Mouse (Mus musculus): Measurements from ENCODE around the gene Map3k13. TPM values are rescaled to one million over a fixed set of nuclear protein-coding genes. Genes with fewer than 3 reads are reported as not detected.
"Not testable (repeated sequence)": the region's sequence is repeated elsewhere in the genome, so short reads cannot be mapped to it uniquely, and the experiment has no call there.

Map3k13 gene
- polyA plus RNA-seq, 1 experiment from 2014 or later = 4.7 TPM

- Histone ChIP-seq H3K4me1 (replicated peaks; ENCODE audit: control insufficient read depth, insufficient read depth, low read length) (no peaks in the 10 kb centered on the region), H3K9me3 (ENCODE audit: control insufficient read depth) (no peaks in the 10 kb centered on the region), H3K36me3 (ENCODE audit: control insufficient read depth, insufficient read depth) (peaks cover 18% of the 10 kb centered on the region), H3K9ac (ENCODE audit: low read depth, low read length) (no peak overlapping the region), H3K27ac (ENCODE audit: low read depth, low read length) (no peak overlapping the region), H3K4me2 (replicated peaks; ENCODE audit: low read depth) (no peak overlapping the region), H3K4me3 (ENCODE audit: low read depth, low read length) (no peak overlapping the region), H3K27me3 (replicated peaks; ENCODE audit: control insufficient read depth, insufficient read depth, low read length) (no peaks in the 10 kb centered on the region)
- WGBS = 78% methylated on average over 2 of the region's 2 CpGs
- no peak for ATAC-seq
- no peak for TF ChIP-seq CTCF (IDR thresholded peaks at IDR 0.05; ENCODE audit: low read depth)
These were observed 93.5 kb downstream of the Map3k13 start for GRCm38 (mm10) chr16:21887601-21888000.

GRCm38 (mm10) chr16:21893890-21894289, 99.7 kb downstream of the Map3k13 start:
- Histone ChIP-seq H3K27me3 (replicated peaks; ENCODE audit: control insufficient read depth, insufficient read depth, low read length) (no peaks in the 10 kb centered on the region), H3K4me2 (replicated peaks; ENCODE audit: low read depth) (no peak overlapping the region)
- WGBS = 93% methylated on average over 6 of the region's 6 CpGs

GRCm38 (mm10) chr16:21901286-21901685, 107.1 kb downstream of the Map3k13 start:
- Histone ChIP-seq H3K4me2 (replicated peaks; ENCODE audit: low read depth) (no peak overlapping the region), H3K27me3 (replicated peaks; ENCODE audit: control insufficient read depth, insufficient read depth, low read length) (no peaks in the 10 kb centered on the region), H3K9me3 (ENCODE audit: control insufficient read depth) (no peaks in the 10 kb centered on the region), H3K9ac (ENCODE audit: low read depth, low read length) (no peak overlapping the region), H3K27ac (ENCODE audit: low read depth, low read length) (no peak overlapping the region), H3K36me3 (ENCODE audit: control insufficient read depth, insufficient read depth) (peaks cover 28% of the 10 kb centered on the region), H3K4me3 (ENCODE audit: low read depth, low read length) (no peak overlapping the region), H3K4me1 (replicated peaks; ENCODE audit: control insufficient read depth, insufficient read depth, low read length) (no peaks in the 10 kb centered on the region)
- ATAC-seq = no peak
- 86% methylated on average over 5 of the region's 5 CpGs for WGBS
- TF ChIP-seq CTCF (IDR thresholded peaks at IDR 0.05; ENCODE audit: low read depth) = no peak

More at GRCm38 (mm10) chr16:21893890-21894289, 99.7 kb downstream of the Map3k13 start:
- H3K4me1 ChIP-seq (replicated peaks; ENCODE audit: control insufficient read depth, insufficient read depth, low read length) = no peaks in the 10 kb centered on the region
- no peak for ATAC-seq
- H3K9ac ChIP-seq (ENCODE audit: low read depth, low read length) = no peak overlapping the region
- TF ChIP-seq CTCF (IDR thresholded peaks at IDR 0.05; ENCODE audit: low read depth) = no peak
- H3K9me3 ChIP-seq (ENCODE audit: control insufficient read depth) = no peaks in the 10 kb centered on the region
- H3K27ac ChIP-seq (ENCODE audit: low read depth, low read length) = no peak overlapping the region
- H3K4me3 ChIP-seq (ENCODE audit: low read depth, low read length) = no peak overlapping the region
- peaks cover 17% of the 10 kb centered on the region for H3K36me3 ChIP-seq (ENCODE audit: control insufficient read depth, insufficient read depth)

GRCm38 (mm10) chr16:21904636-21905035, 110.5 kb downstream of the Map3k13 start:
- H3K27ac ChIP-seq (ENCODE audit: low read depth, low read length) = no peak overlapping the region
- H3K4me2 ChIP-seq (replicated peaks; ENCODE audit: low read depth) = no peak overlapping the region
- no peak for TF ChIP-seq CTCF (IDR thresholded peaks at IDR 0.05; ENCODE audit: low read depth)
- H3K27me3 ChIP-seq (replicated peaks; ENCODE audit: control insufficient read depth, insufficient read depth, low read length) = no peaks in the 10 kb centered on the region
- no peak overlapping the region for H3K4me3 ChIP-seq (ENCODE audit: low read depth, low read length)
- 84% methylated on average over 10 of the region's 10 CpGs for WGBS
- H3K36me3 ChIP-seq (ENCODE audit: control insufficient read depth, insufficient read depth) = peaks cover 40% of the 10 kb centered on the region
- H3K9me3 ChIP-seq (ENCODE audit: control insufficient read depth) = no peaks in the 10 kb centered on the region
- H3K9ac ChIP-seq (ENCODE audit: low read depth, low read length) = no peak overlapping the region
- ATAC-seq = no peak
- no peaks in the 10 kb centered on the region for H3K4me1 ChIP-seq (replicated peaks; ENCODE audit: control insufficient read depth, insufficient read depth, low read length)

DNA sequence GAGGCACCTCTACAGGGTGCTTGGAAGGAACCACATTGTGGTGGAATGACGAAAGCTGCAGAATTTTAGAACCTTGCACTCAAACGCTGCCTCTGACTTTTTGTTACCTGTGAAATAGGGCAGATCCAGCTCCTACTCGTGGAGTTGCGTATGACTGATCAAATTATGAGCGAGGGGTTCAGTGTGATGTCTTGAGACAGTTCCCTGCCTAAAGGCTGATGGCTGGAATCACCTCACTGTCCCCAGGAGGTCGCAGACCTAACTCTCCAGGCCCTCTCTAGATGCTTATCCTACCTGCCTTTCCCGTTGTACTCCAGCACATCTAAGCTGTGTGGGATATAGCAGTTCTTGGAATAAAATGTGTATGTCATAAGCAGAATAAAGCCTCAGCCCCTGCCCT, 111.8 kb downstream of the Map3k13 start:
- H3K4me3 ChIP-seq (ENCODE audit: low read depth, low read length) = no peak overlapping the region
- H3K27me3 ChIP-seq (replicated peaks; ENCODE audit: control insufficient read depth, insufficient read depth, low read length) = no peaks in the 10 kb centered on the region
- H3K9me3 ChIP-seq (ENCODE audit: control insufficient read depth) = no peaks in the 10 kb centered on the region
- peaks cover 47% of the 10 kb centered on the region for H3K36me3 ChIP-seq (ENCODE audit: control insufficient read depth, insufficient read depth)
- TF ChIP-seq CTCF (IDR thresholded peaks at IDR 0.05; ENCODE audit: low read depth) = no peak
- no peak for ATAC-seq
- H3K9ac ChIP-seq (ENCODE audit: low read depth, low read length) = no peak overlapping the region
- WGBS = 93% methylated on average over 7 of the region's 7 CpGs
- no peak overlapping the region for H3K27ac ChIP-seq (ENCODE audit: low read depth, low read length)
- no peaks in the 10 kb centered on the region for H3K4me1 ChIP-seq (replicated peaks; ENCODE audit: control insufficient read depth, insufficient read depth, low read length)
- H3K4me2 ChIP-seq (replicated peaks; ENCODE audit: low read depth) = no peak overlapping the region

DNA sequence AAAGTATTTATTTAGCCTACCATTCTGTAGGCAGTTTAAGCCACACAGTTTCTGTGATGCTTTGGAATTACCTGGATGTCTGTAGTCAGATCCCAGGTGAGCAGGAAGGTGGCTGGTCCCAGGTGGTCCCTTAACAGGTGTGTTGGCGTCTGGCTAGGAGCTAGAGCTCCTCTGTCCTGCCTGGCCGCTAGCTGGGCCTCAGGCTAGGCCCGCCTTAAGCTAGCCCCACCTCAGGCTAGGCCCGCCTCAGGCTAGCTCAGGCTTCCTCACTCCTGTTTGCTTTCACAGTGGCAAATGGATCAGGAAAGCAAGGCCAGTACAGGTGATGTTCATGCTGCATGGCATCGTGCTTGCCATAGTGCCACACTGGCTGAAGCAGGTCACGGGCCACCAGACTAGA, 112.8 kb downstream of the Map3k13 start:
- 92% methylated on average over 6 of the region's 6 CpGs for WGBS

DNA sequence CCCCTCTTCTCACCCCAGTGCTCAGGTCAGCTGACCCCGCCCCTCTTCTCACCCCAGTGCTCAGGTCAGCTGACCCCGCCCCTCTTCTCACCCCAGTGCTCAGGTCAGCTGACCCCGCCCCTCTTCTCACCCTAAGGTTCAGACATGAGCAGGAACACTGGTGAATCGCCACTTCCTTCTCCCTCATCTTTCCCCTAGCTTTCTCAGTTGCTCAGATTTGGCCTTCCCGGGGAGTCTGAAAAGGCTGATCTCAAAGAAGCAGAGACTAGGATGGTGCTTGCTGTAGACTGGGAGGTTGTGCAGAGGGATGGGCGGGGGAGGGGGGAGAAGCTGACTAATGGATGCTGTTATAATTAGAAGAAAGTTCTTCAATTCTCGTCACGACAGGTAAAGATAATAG, 114.8 kb downstream of the Map3k13 start:
- ATAC-seq; H3K4me1 ChIP-seq (replicated peaks; ENCODE audit: control insufficient read depth, insufficient read depth, low read length); H3K4me2 ChIP-seq (replicated peaks; ENCODE audit: low read depth); H3K27ac ChIP-seq (ENCODE audit: low read depth, low read length); H3K9ac ChIP-seq (ENCODE audit: low read depth, low read length); H3K4me3 ChIP-seq (ENCODE audit: low read depth, low read length); H3K9me3 ChIP-seq (ENCODE audit: control insufficient read depth); H3K27me3 ChIP-seq (replicated peaks; ENCODE audit: control insufficient read depth, insufficient read depth, low read length): not testable (repeated sequence)
- peaks cover 66% of the 10 kb centered on the region for H3K36me3 ChIP-seq (ENCODE audit: control insufficient read depth, insufficient read depth)
- 68% methylated on average over 6 of the region's 8 CpGs for WGBS

More for the DNA sequence above, 112.8 kb downstream of the Map3k13 start:
- no peaks in the 10 kb centered on the region for H3K9me3 ChIP-seq (ENCODE audit: control insufficient read depth)
- H3K36me3 ChIP-seq (ENCODE audit: control insufficient read depth, insufficient read depth) = peaks cover 52% of the 10 kb centered on the region
- H3K9ac ChIP-seq (ENCODE audit: low read depth, low read length) = no peak overlapping the region
- no peaks in the 10 kb centered on the region for H3K27me3 ChIP-seq (replicated peaks; ENCODE audit: control insufficient read depth, insufficient read depth, low read length)
- H3K4me1 ChIP-seq (replicated peaks; ENCODE audit: control insufficient read depth, insufficient read depth, low read length) = no peaks in the 10 kb centered on the region
- no peak overlapping the region for H3K27ac ChIP-seq (ENCODE audit: low read depth, low read length)
- no peak overlapping the region for H3K4me3 ChIP-seq (ENCODE audit: low read depth, low read length)
- no peak for TF ChIP-seq CTCF (IDR thresholded peaks at IDR 0.05; ENCODE audit: low read depth)
- no peak overlapping the region for H3K4me2 ChIP-seq (replicated peaks; ENCODE audit: low read depth)
- no peak for ATAC-seq
